Mouse (Mus musculus): ENCODE results near the gene Olfr293. TPM values are rescaled to one million over a fixed set of nuclear protein-coding genes. Genes with fewer than 3 reads are reported as not detected.

The Olfr293 gene
- polyA plus RNA-seq (2012; rRNA removed) = not detected in 2 replicates

GRCm38 (mm10) chr7:86648761-86649160, at the start of gene Olfr293:
Gene Olfr293 (plus strand): TSS chr7:86649061.
- WGBS = 91% methylated on average over 4 of the region's 4 CpGs
- Histone ChIP-seq H3K4me1 (ENCODE audit: control insufficient read depth, insufficient read depth, insufficient read length) (no peaks in the 10 kb centered on the region), H3K36me3 (ENCODE audit: control insufficient read depth, insufficient read depth, low read length) (no peaks in the 10 kb centered on the region), H3K4me3 (ENCODE audit: extremely low read depth, insufficient read depth, insufficient read length) (no peak within 1 kb of the TSS), H3K27me3 (ENCODE audit: control insufficient read depth, insufficient read depth, low read length) (no peaks in the 10 kb centered on the region), H3K27ac (ENCODE audit: insufficient read depth, low read length) (no peak within 1 kb of the TSS)
- TF ChIP-seq POLR2A (IDR thresholded peaks at IDR 0.05; ENCODE audit: low read depth, low read length) (no peak), CTCF (IDR thresholded peaks at IDR 0.05; ENCODE audit: extremely low read depth, insufficient read depth, insufficient read length, insufficient replicate concordance) (no peak)
- no peak for DNase-seq (ENCODE audit: low read depth in 1 of 2, low spot score in 2 of 2)

- Histone ChIP-seq H3K4me1 (ENCODE audit: control insufficient read depth, insufficient read depth, insufficient read length) (no peaks in the 10 kb centered on the region), H3K4me3 (ENCODE audit: extremely low read depth, insufficient read depth, insufficient read length) (no peak within 1 kb of the TSS), H3K27me3 (ENCODE audit: control insufficient read depth, insufficient read depth, low read length) (no peaks in the 10 kb centered on the region), H3K27ac (ENCODE audit: insufficient read depth, low read length) (no peak within 1 kb of the TSS), H3K36me3 (ENCODE audit: control insufficient read depth, insufficient read depth, low read length) (no peaks in the 10 kb centered on the region)
- TF ChIP-seq CTCF (IDR thresholded peaks at IDR 0.05; ENCODE audit: extremely low read depth, insufficient read depth, insufficient read length, insufficient replicate concordance) = no peak
- no peak for TF ChIP-seq POLR2A (IDR thresholded peaks at IDR 0.05; ENCODE audit: low read depth, low read length)
- 46% methylated on average over 2 of the region's 2 CpGs for WGBS
- DNase-seq (ENCODE audit: low read depth in 1 of 2, low spot score in 2 of 2) = no peak
These were observed 32.3 kb upstream of the Olfr293 start, which contains the start of gene Olfr294 for GRCm38 (mm10) chr7:86616543-86616942. Gene Olfr294 (minus strand): TSS chr7:86616643.

GRCm38 (mm10) chr7:86688030-86688429, 39.2 kb downstream of the Olfr293 start, which contains the start of gene Olfr292:
Gene Olfr292 (plus strand): TSS chr7:86688330.
- TF ChIP-seq CTCF (IDR thresholded peaks at IDR 0.05; ENCODE audit: extremely low read depth, insufficient read depth, insufficient read length, insufficient replicate concordance) (no peak), POLR2A (IDR thresholded peaks at IDR 0.05; ENCODE audit: low read depth, low read length) (no peak)
- Histone ChIP-seq H3K27me3 (ENCODE audit: control insufficient read depth, insufficient read depth, low read length) (no peaks in the 10 kb centered on the region), H3K27ac (ENCODE audit: insufficient read depth, low read length) (no peak within 1 kb of the TSS), H3K4me3 (ENCODE audit: extremely low read depth, insufficient read depth, insufficient read length) (no peak within 1 kb of the TSS), H3K36me3 (ENCODE audit: control insufficient read depth, insufficient read depth, low read length) (no peaks in the 10 kb centered on the region), H3K4me1 (ENCODE audit: control insufficient read depth, insufficient read depth, insufficient read length) (no peaks in the 10 kb centered on the region)
- DNase-seq (ENCODE audit: low read depth in 1 of 2, low spot score in 2 of 2) = no peak

Other genes with a start within 250 kb of the Olfr293 start
- not detected in 2 replicates for gene Olfr301, start 245.2 kb upstream of the Olfr293 start, polyA plus RNA-seq (2012; rRNA removed)
- not detected in 2 replicates for gene Olfr299, start 189.1 kb upstream of the Olfr293 start, polyA plus RNA-seq (2012; rRNA removed)
- not detected in 2 replicates for gene Olfr298, start 156.6 kb upstream of the Olfr293 start, polyA plus RNA-seq (2012; rRNA removed)
- not detected in 2 replicates for gene Olfr297, start 129.1 kb upstream of the Olfr293 start, polyA plus RNA-seq (2012; rRNA removed)
- gene Olfr295, start 65.2 kb upstream of the Olfr293 start, polyA plus RNA-seq (2012; rRNA removed) = not detected in 2 replicates
- gene Olfr294, start 32.4 kb upstream of the Olfr293 start, polyA plus RNA-seq (2012; rRNA removed) = not detected in 2 replicates
- not detected in 2 replicates for gene Olfr292, start 39.3 kb downstream of the Olfr293 start, polyA plus RNA-seq (2012; rRNA removed)
- 0.07 and 0.23 TPM in 2 replicates for gene Folh1, start 126.9 kb downstream of the Olfr293 start, polyA plus RNA-seq (2012; rRNA removed)
- not detected in 2 replicates for gene Vmn2r77, start 146.0 kb downstream of the Olfr293 start, polyA plus RNA-seq (2012; rRNA removed)

All from spleen, adult 2 months (tissue).